In the genomic region with DNA sequence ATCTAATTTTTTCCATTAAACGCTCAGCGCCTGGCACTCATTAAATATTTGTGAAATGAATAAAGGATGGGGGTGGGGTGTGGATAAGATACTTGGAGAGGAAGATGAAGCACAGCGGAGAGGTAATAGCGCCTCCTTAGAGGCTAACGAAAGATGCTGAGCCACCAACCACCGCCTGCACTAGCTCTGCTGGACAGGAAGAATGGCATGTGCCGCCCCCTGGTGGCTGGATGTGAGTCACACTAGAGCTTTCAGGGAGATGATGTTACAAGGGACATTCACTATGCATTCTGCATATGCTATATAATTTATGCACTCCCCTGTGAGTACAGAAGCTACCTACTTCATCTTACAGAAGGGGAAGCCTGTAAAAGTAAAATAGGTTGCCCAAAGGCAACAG, we compare ENCODE assay signal across 8 mouse cellular contexts. TPM values are rescaled to one million over a fixed set of nuclear protein-coding genes. Genes with fewer than 3 reads are reported as not detected.
A peak's percentile ranks its signal among the peaks of the same experiment; 100 is the strongest.
DNase-seq lines count a peak whose midpoint lies in the region; ATAC-seq and TF ChIP-seq lines count a peak whose summit lies in the region.

No protein-coding gene starts in this region.

- 6% methylated on average over 7 of the region's 7 CpGs for WGBS in liver, embryonic 12.5 days (ENCODE audit: insufficient replicate concordance)
- 12% methylated on average over 7 of the region's 7 CpGs for WGBS in limb, embryonic 11.5 days

- no peak overlapping the region for H3K9ac ChIP-seq in liver, embryonic 12.5 days
- no peak overlapping the region for H3K9ac ChIP-seq in limb, embryonic 11.5 days (ENCODE audit: low read length)

- peaks cover 20% of the 10 kb centered on the region for H3K4me1 ChIP-seq in liver, embryonic 12.5 days
- H3K4me1 ChIP-seq in limb, embryonic 11.5 days (ENCODE audit: control insufficient read depth, insufficient read depth, low read length) = peaks cover 10% of the 10 kb centered on the region; the same call in 1 of the 2 replicates

- TF ChIP-seq POLR2A in brain, embryonic 14.5 days (IDR thresholded peaks at IDR 0.05; ENCODE audit: borderline replicate concordance, extremely low read depth, insufficient read depth, insufficient read length, poor library complexity, severe bottlenecking) = no peak

- H3K27me3 ChIP-seq in liver, embryonic 12.5 days (replicated peaks) = no peaks in the 10 kb centered on the region
- H3K27me3 ChIP-seq in limb, embryonic 11.5 days (ENCODE audit: control insufficient read depth, insufficient read depth, low read length) = no peaks in the 10 kb centered on the region

- no peaks in the 10 kb centered on the region for H3K36me3 ChIP-seq in liver, embryonic 12.5 days
- no peaks in the 10 kb centered on the region for H3K36me3 ChIP-seq in limb, embryonic 11.5 days (ENCODE audit: control insufficient read depth, insufficient read depth, low read length)

- H3K4me2 ChIP-seq in liver, embryonic 12.5 days = no peak overlapping the region
- no peak overlapping the region for H3K4me2 ChIP-seq in limb, embryonic 11.5 days (ENCODE audit: low read depth, severe bottlenecking)

- H3K4me3 ChIP-seq in liver, embryonic 12.5 days = no peak overlapping the region
- H3K4me3 ChIP-seq in limb, embryonic 11.5 days (ENCODE audit: low read depth, low read length) = no peak overlapping the region

- TF ChIP-seq CTCF in brain, embryonic 14.5 days (IDR thresholded peaks at IDR 0.05; ENCODE audit: borderline replicate concordance, extremely low read depth, insufficient read depth, insufficient read length) = peak; percentile 84

- DNase-seq in liver = peak; percentile 89
- DNase-seq in brain, embryonic 14.5 days (ENCODE audit: low read depth) = peak; percentile 80
- DNase-seq in forelimb bud, embryonic 11.5 days (ENCODE audit: low read depth, low spot score) = peak; percentile 76
- DNase-seq in limb, embryonic 11.5 days (ENCODE audit: low spot score) = peak; percentile 87
- peak; percentile 61 for DNase-seq in ovary, postnatal 10 days (ENCODE audit: low spot score)
- peak; percentile 79 to 97 for DNase-seq in thymus, postnatal 10 days (ENCODE audit: low spot score in 2 of 2)

- ATAC-seq in liver, embryonic 12.5 days = no peak
- peak; percentile 73 for ATAC-seq in inflammation-experienced regulatory T-cells, adult 6 months
- no peak for ATAC-seq in limb, embryonic 11.5 days (ENCODE audit: insufficient number of reproducible peaks, low FRiP score, low TSS enrichment, low read depth)

- no peaks in the 10 kb centered on the region for H3K9me3 ChIP-seq in liver, embryonic 12.5 days (replicated peaks)
- no peaks in the 10 kb centered on the region for H3K9me3 ChIP-seq in limb, embryonic 11.5 days (ENCODE audit: control insufficient read depth, low read length)

- H3K27ac ChIP-seq in liver, embryonic 12.5 days = no peak overlapping the region
- no peak overlapping the region for H3K27ac ChIP-seq in limb, embryonic 11.5 days (replicated peaks; ENCODE audit: low read depth, low read length)

RNA-seq across cellular contexts. Expression of a gene that starts 4.9 kb away (rescaled TPM):
- 13.2 and 15.6 TPM in 2 replicates for polyA plus RNA-seq in liver, embryonic 12.5 days (2016; fragmentation: Nextera tagmentation; extraction: Ambion mirVana)
- polyA plus RNA-seq in brain, embryonic 14.5 days (2012; rRNA removed) = 76.7 and 96.1 TPM in 2 replicates
- 10 to 100 TPM; 30.7 to 50.9 (median 31.6) TPM for polyA plus RNA-seq in inflammation-experienced regulatory T-cells, adult 6 months (2017; shearing (Covaris generic))
- 57.9 and 60.2 TPM in 2 replicates for polyA plus RNA-seq in limb, embryonic 11.5 days (2014; fragmentation: Nextera tagmentation; extraction: Ambion mirVana)

RNA-seq across cellular contexts. Expression of a gene that starts 37.7 kb away (rescaled TPM):
- polyA plus RNA-seq in liver, embryonic 12.5 days (2016; fragmentation: Nextera tagmentation; extraction: Ambion mirVana) = 0.49 TPM in 2 replicates
- 0.98 and 1.8 TPM in 2 replicates for polyA plus RNA-seq in brain, embryonic 14.5 days (2012; rRNA removed)
- polyA plus RNA-seq in inflammation-experienced regulatory T-cells, adult 6 months (2017; shearing (Covaris generic)) = under 1 TPM in 1 of 3 experiments, not detected in 2; 0.41 TPM
- polyA plus RNA-seq in limb, embryonic 11.5 days (2014; fragmentation: Nextera tagmentation; extraction: Ambion mirVana) = 0.69 and 1.0 TPM in 2 replicates
